Mouse (Mus musculus) ovary, adult 2 months (tissue): ENCODE data around the gene Prap1. TPM values are rescaled to one million over a fixed set of nuclear protein-coding genes. Genes with fewer than 3 reads are reported as not detected.

ENCODE experiments used
- polyA plus RNA-seq: library from polyadenylated mRNA; depleted of rRNA; stranded (reverse); fragments of >200 nt; gene quantifications from 2 replicates; pipeline ENCODE4 v1.2.3, GENCODE M21; 2012; rRNA removed

Prap1 gene
- 26.7 and 333 TPM in 2 replicates for polyA plus RNA-seq

GRCm38 (mm10) chr7:140092924-140093528 is at the start of gene Prap1:
TSS of gene Prap1 (plus strand) at chr7:140093395.

DNA sequence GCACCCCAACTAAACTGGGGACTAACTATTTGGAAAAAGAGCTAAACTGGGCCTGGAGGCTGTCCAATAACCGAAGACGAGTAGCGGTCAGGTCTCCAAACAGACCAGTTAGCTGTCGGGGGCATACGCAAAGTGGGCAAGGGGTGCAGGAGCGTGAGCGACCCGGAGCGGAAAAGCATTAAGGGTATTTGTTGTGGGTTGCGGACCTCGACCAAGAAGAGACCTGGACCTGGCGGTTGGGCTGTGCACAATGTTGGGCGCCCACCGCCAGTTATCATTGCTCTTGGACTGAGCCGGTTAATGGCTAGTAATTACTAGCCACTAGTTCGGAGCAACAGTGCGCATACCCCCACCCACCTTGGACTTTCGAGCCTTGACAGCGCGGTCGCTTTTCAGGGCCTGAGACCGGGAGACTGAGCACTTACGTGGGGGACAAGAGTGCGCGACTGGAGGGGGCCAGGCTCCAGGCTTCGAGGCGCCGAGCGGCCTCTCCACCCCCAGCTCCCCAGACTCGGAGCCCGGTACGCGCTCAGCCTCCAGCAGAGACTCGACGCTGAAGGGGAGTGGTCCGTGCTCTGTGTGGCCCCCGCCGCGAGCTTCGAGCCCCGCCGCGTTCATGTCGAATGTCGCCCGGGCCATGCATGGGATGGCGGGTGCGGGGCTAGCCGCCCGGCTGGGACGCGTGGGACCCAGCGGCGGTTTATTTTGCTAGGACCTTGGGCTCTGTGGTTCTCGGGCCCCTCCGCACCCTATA is 44.7 kb upstream of the Prap1 start, which contains the start of gene Msx3:
Gene Msx3, minus strand, starts transcription at position 729 of the 754 bp plus-strand sequence.

GRCm38 (mm10) chr7:140082242-140082678 is 10.9 kb upstream of the Prap1 start, which contains the start of gene Caly:
TSS of gene Caly (minus strand) at chr7:140082548.

GRCm38 (mm10) chr7:140101993-140102860 is 9.0 kb downstream of the Prap1 start, which contains the start of gene Fuom:
TSS of gene Fuom (minus strand) at chr7:140102441.

DNA sequence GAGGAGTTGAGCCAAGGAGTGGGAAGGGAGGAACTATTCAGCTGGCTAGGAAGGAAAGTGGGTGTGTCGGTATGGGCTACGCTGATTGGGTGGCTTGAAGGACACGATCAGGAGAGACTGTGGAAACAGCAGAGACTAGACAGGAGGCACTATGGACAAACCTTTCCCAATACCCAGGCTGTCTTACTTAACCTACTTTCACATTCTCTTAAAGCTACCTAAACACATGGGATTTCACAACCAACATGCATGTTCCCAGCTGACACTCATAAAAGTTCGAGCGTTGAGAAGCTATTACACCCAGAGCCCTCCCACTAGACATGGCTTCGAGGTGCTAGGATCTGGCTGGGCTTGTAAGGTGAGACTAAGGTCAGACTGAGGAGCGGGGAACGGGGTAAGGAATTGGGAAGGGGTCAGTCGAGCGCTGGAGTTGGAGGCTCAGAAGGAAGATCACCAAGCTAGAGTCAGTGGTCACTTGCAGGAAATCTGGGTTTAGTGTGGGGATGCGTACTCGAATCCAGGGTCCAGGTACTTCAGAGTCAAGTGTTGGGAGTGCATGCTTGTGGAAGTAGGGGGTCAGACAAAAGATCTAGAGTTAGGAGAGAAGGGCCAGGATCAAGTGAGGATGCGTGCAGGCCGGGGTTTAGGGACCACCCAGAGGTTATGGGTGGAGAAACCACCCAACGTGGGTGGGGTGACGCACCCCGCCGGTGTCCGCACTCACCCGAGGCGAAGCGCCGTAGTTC is 22.6 kb downstream of the Prap1 start, which contains the start of gene Paox:
Gene Paox, plus strand, starts transcription at position 217 of the 746 bp plus-strand sequence.

GRCm38 (mm10) chr7:140116329-140117054 is 23.3 kb downstream of the Prap1 start, which contains the start of gene Echs1:
TSS of gene Echs1 (minus strand) at chr7:140116476.

GRCm38 (mm10) chr7:140137135-140138020 is 44.2 kb downstream of the Prap1 start, which contains the start of gene Mtg1:
TSS of gene Mtg1 (plus strand) at chr7:140137564.

Other genes starting within 250 kb of the Prap1 start
- gene Kndc1, start 198.7 kb upstream of the Prap1 start, polyA plus RNA-seq = 4.9 and 5.7 TPM in 2 replicates
- gene Utf1, start 149.6 kb upstream of the Prap1 start, polyA plus RNA-seq = 1.3 and 1.9 TPM in 2 replicates
- gene 6430531B16Rik, start 114.6 kb upstream of the Prap1 start, polyA plus RNA-seq = 5.4 and 5.9 TPM in 2 replicates
- gene Adam8, start 100.8 kb upstream of the Prap1 start, polyA plus RNA-seq = 64.5 and 90.2 TPM in 2 replicates
- gene Zfp511, start 57.0 kb upstream of the Prap1 start, polyA plus RNA-seq = 66.3 and 117 TPM in 2 replicates
- gene Tubgcp2, start 56.7 kb upstream of the Prap1 start, polyA plus RNA-seq = 36.3 and 43.5 TPM in 2 replicates
- 1.1 and 1.6 TPM in 2 replicates for gene Msx3, start 44.3 kb upstream of the Prap1 start, polyA plus RNA-seq
- 41.3 and 47.0 TPM in 2 replicates for gene Caly, start 10.8 kb upstream of the Prap1 start, polyA plus RNA-seq
- gene Fuom, start 9.0 kb downstream of the Prap1 start, polyA plus RNA-seq = 71.6 and 73.8 TPM in 2 replicates
- gene Paox, start 22.4 kb downstream of the Prap1 start, polyA plus RNA-seq = 14.5 and 23.8 TPM in 2 replicates
- gene Echs1, start 23.1 kb downstream of the Prap1 start, polyA plus RNA-seq = 113 and 126 TPM in 2 replicates
- gene Mtg1, start 44.2 kb downstream of the Prap1 start, polyA plus RNA-seq = 24.4 and 25.1 TPM in 2 replicates
- 2.7 and 2.9 TPM in 2 replicates for gene Sprn, start 61.5 kb downstream of the Prap1 start, polyA plus RNA-seq
- not detected in 2 replicates for gene Olfr522, start 71.4 kb downstream of the Prap1 start, polyA plus RNA-seq
- gene Olfr523, start 79.8 kb downstream of the Prap1 start, polyA plus RNA-seq = not detected in 2 replicates
- gene Olfr524, start 112.6 kb downstream of the Prap1 start, polyA plus RNA-seq = not detected in 2 replicates
- gene Cd163l1, start 124.9 kb downstream of the Prap1 start, polyA plus RNA-seq = 0.94 and 1.0 TPM in 2 replicates
- gene 5830411N06Rik, start 153.9 kb downstream of the Prap1 start, polyA plus RNA-seq = 0.06 TPM in 1 of 2 replicates, not detected in the other
- gene Olfr525, start 227.5 kb downstream of the Prap1 start, polyA plus RNA-seq = not detected in 2 replicates
- not detected in 2 replicates for gene Olfr527, start 240.6 kb downstream of the Prap1 start, polyA plus RNA-seq